Mouse (Mus musculus): ENCODE data around the gene Lsm4.

- TF ChIP-seq GATA1 (IDR thresholded peaks at IDR 0.05; ENCODE audit: low read depth, low read length) (no peak), CTCF (IDR thresholded peaks at IDR 0.05 in 2 of 3, conservative IDR thresholded peaks at IDR 0.05 in 1 of 3; ENCODE audit: control insufficient read depth in 1 of 3, insufficient read depth in 1 of 3, low read depth in 2 of 3, low read length in 3 of 3, poor library complexity in 1 of 3, severe bottlenecking in 1 of 3) (no peak), ZC3H11A (IDR thresholded peaks at IDR 0.05; ENCODE audit: low read depth, low read length) (no peak), EP300 (IDR thresholded peaks at IDR 0.05; ENCODE audit: low read depth in 1 of 2, low read length in 2 of 2) (no peak), KAT2A (conservative IDR thresholded peaks at IDR 0.05; ENCODE audit: low read depth, low read length) (no peak), POLR2A (IDR thresholded peaks at IDR 0.05; ENCODE audit: control insufficient read depth in 1 of 2, insufficient read depth in 1 of 2, low read depth in 1 of 2, low read length in 2 of 2, poor library complexity in 1 of 2) (no peak), TCF12 (IDR thresholded peaks at IDR 0.05; ENCODE audit: low read depth, low read length) (no peak), HCFC1 (IDR thresholded peaks at IDR 0.05; ENCODE audit: low read depth, low read length) (no peak), ELF1 (IDR thresholded peaks at IDR 0.05; ENCODE audit: low read depth, low read length) (no peak)
These were observed 4.5 kb downstream of the Lsm4 start for GRCm38 (mm10) chr8:70677451-70678080.

Measured in MEL (cell line).